ENCODE assay signal across 17 mouse cellular contexts in genomic region chr4:127353951-127354438, GRCm38 (mm10). TPM values are rescaled to one million over a fixed set of nuclear protein-coding genes. Genes with fewer than 3 reads are reported as not detected.
DNase-seq lines count a peak whose midpoint lies in the region; ATAC-seq lines count a peak whose summit lies in the region.
"Had no signal": no experiment of that assay in that cellular context is flagged by ENCODE, and none has a peak within 500 bp of the region (broad histone marks: within the 10 kb centered on the region; RNA-seq: fewer than 3 reads in every experiment).

Gene Gjb4 (minus strand): TSS chr4:127354081.

- H3K36me3 ChIP-seq in erythroblast, embryonic 14.5 days (ENCODE audit: control insufficient read depth) = peaks cover 9% of the 10 kb centered on the region; the same call in 1 of the 2 replicates
- H3K36me3 ChIP-seq in intestine, embryonic 15.5 days = no peaks in the 10 kb centered on the region
- H3K36me3 ChIP-seq in intestine, embryonic 16.5 days (ENCODE audit: control insufficient read depth, insufficient read depth, low read length) = no peaks in the 10 kb centered on the region
- no peaks in the 10 kb centered on the region for H3K36me3 ChIP-seq in forebrain, embryonic 13.5 days (ENCODE audit: poor library complexity, severe bottlenecking)
- H3K36me3 ChIP-seq: embryonic facial prominence, embryonic 15.5 days had no signal

- H3K4me3 ChIP-seq in erythroblast, embryonic 14.5 days (replicated peaks) = peak within 1 kb of the TSS; percentile 30
- no peak within 1 kb of the TSS for H3K4me3 ChIP-seq in intestine, embryonic 15.5 days (replicated peaks)
- H3K4me3 ChIP-seq in intestine, embryonic 16.5 days (ENCODE audit: low read length) = no peak within 1 kb of the TSS
- H3K4me3 ChIP-seq in forebrain, embryonic 13.5 days = no peak within 1 kb of the TSS
- H3K4me3 ChIP-seq: embryonic facial prominence, embryonic 15.5 days had no signal

- H3K9ac ChIP-seq in intestine, embryonic 15.5 days = no peak within 1 kb of the TSS
- no peak within 1 kb of the TSS for H3K9ac ChIP-seq in intestine, embryonic 16.5 days (ENCODE audit: low read depth, low read length)
- no peak within 1 kb of the TSS for H3K9ac ChIP-seq in forebrain, embryonic 13.5 days
- H3K9ac ChIP-seq: embryonic facial prominence, embryonic 15.5 days; liver, postnatal 0 days had no signal

- no peak within 1 kb of the TSS for H3K27ac ChIP-seq in intestine, embryonic 15.5 days
- H3K27ac ChIP-seq in intestine, embryonic 16.5 days (ENCODE audit: low read length) = no peak within 1 kb of the TSS
- H3K27ac ChIP-seq in forebrain, embryonic 13.5 days = no peak within 1 kb of the TSS
- H3K27ac ChIP-seq: embryonic facial prominence, embryonic 15.5 days had no signal

- H3K27me3 ChIP-seq in erythroblast, embryonic 14.5 days (ENCODE audit: control insufficient read depth) = no peaks in the 10 kb centered on the region
- H3K27me3 ChIP-seq in intestine, embryonic 15.5 days (replicated peaks) = no peaks in the 10 kb centered on the region
- H3K27me3 ChIP-seq in intestine, embryonic 16.5 days (replicated peaks; ENCODE audit: control insufficient read depth, insufficient read depth, low read length) = no peaks in the 10 kb centered on the region
- H3K27me3 ChIP-seq in forebrain, embryonic 13.5 days = no peaks in the 10 kb centered on the region
- H3K27me3 ChIP-seq: embryonic facial prominence, embryonic 15.5 days had no signal

- no peak within 1 kb of the TSS for H3K4me2 ChIP-seq in intestine, embryonic 15.5 days (replicated peaks)
- H3K4me2 ChIP-seq in intestine, embryonic 16.5 days (ENCODE audit: low read depth, low read length) = no peak within 1 kb of the TSS
- H3K4me2 ChIP-seq in forebrain, embryonic 13.5 days = no peak within 1 kb of the TSS
- H3K4me2 ChIP-seq: embryonic facial prominence, embryonic 15.5 days; midbrain, embryonic 11.5 days had no signal

- 53% methylated on average over 8 of the region's 8 CpGs for WGBS in intestine, embryonic 15.5 days
- 47% methylated on average over 8 of the region's 8 CpGs for WGBS in intestine, embryonic 16.5 days
- 43% methylated on average over 8 of the region's 8 CpGs for WGBS in forebrain, embryonic 13.5 days

- H3K9me3 ChIP-seq in erythroblast, embryonic 14.5 days (ENCODE audit: control insufficient read depth, low read length) = no peaks in the 10 kb centered on the region
- no peaks in the 10 kb centered on the region for H3K9me3 ChIP-seq in intestine, embryonic 15.5 days
- H3K9me3 ChIP-seq in intestine, embryonic 16.5 days (ENCODE audit: control insufficient read depth, low read length) = no peaks in the 10 kb centered on the region
- no peaks in the 10 kb centered on the region for H3K9me3 ChIP-seq in forebrain, embryonic 13.5 days (replicated peaks)
- H3K9me3 ChIP-seq: embryonic facial prominence, embryonic 15.5 days had no signal

- peaks cover 7% of the 10 kb centered on the region for H3K4me1 ChIP-seq in erythroblast, embryonic 14.5 days (ENCODE audit: control insufficient read depth)
- H3K4me1 ChIP-seq in intestine, embryonic 15.5 days (replicated peaks) = peaks cover 10% of the 10 kb centered on the region
- H3K4me1 ChIP-seq in intestine, embryonic 16.5 days (ENCODE audit: control insufficient read depth, insufficient read depth, low read length) = peaks cover 11% of the 10 kb centered on the region; the same call in 1 of the 2 replicates
- H3K4me1 ChIP-seq in forebrain, embryonic 13.5 days = 0 out of 2 replicates have a peak, but pooled peaks cover 9% of the 10 kb centered on the region

- no peak for ATAC-seq in erythroblast, adult 5-6 weeks (replicated peaks; ENCODE audit: low FRiP score, poor library complexity, severe bottlenecking)
- ATAC-seq in intestine, embryonic 15.5 days = 0 out of 2 replicates have a peak, but pooled peaks have one; percentile 8
- ATAC-seq in intestine, embryonic 16.5 days = no peak
- no peak for ATAC-seq in forebrain, embryonic 13.5 days
- ATAC-seq: liver, postnatal 0 days had no signal

- DNase-seq in right cerebral cortex, adult 18-20 months = peak; percentile 21
- no peak for DNase-seq in right cerebral cortex, postnatal 25 days
- DNase-seq in left cerebral cortex, adult 9 months (ENCODE audit: low spot score in 2 of 2) = no peak
- DNase-seq: cerebellum, adult 11-12 months; gastrocnemius, postnatal 36 days; layer of hippocampus, postnatal 36 days; liver, postnatal 0 days; thymus, adult 2 months had no signal

RNA-seq across cellular contexts. Expression of gene Gjb4, which starts in this region (rescaled TPM):
- polyA plus RNA-seq in erythroblast, embryonic 14.5 days (2012) = 0.45 TPM in 1 of 2 replicates, not detected in the other
- not detected in 2 replicates for total RNA-seq in erythroblast, adult 5-6 weeks (2015; ENCODE audit: low replicate concordance)
- total RNA-seq in erythroblast, adult 5-6 weeks (2017; ENCODE audit: low replicate concordance) = not detected in 2 replicates
- polyA plus RNA-seq in intestine, embryonic 15.5 days (2015; fragmentation: Nextera tagmentation; extraction: Ambion mirVana) = 0.16 TPM in 1 of 2 replicates, not detected in the other
- 0.09 TPM in 1 of 2 replicates, not detected in the other for polyA plus RNA-seq in intestine, embryonic 16.5 days (2015; fragmentation: Nextera tagmentation; extraction: Ambion mirVana)
- polyA plus RNA-seq in forebrain, embryonic 13.5 days (2015; fragmentation: Nextera tagmentation; extraction: Ambion mirVana) = not detected in 2 replicates
- total RNA-seq: gastrocnemius, postnatal 36 days; hematopoietic stem cell, adult 5-6 weeks had no signal
- polyA plus RNA-seq: intestine, embryonic 14.5 days; liver, postnatal 0 days had no signal

Comparison
In these comparisons a context has a peak if more than half of its experiments do, and no peak if none do; other contexts are left out.
1. Peak in ATAC-seq in intestine, embryonic 15.5 days; RNA of the gene not detected or under 1 TPM.